Mouse (Mus musculus) hindbrain, embryonic 15.5 days (tissue): ENCODE data around the gene Ift122. TPM values are rescaled to one million over a fixed set of nuclear protein-coding genes. Genes with fewer than 3 reads are reported as not detected.
"Not testable (repeated sequence)": the region's sequence is repeated elsewhere in the genome, so short reads cannot be mapped to it uniquely, and the experiment has no call there.

Experiments used
- ATAC-seq: fragments of 200-750 bp; cut with Nextera tagmentation; 2 replicates; pipeline ENCODE4 v1.8.0; 2017; ENCODE audit warnings: low read depth, moderate number of reproducible peaks, moderate TSS enrichment; ENCODE audit not compliant: low FRiP score
- H3K27ac ChIP-seq: fragments of 300-500 bp; sonication (generic); replicated peaks from 2 replicates; pipeline ENCODE4 v1.5.1; 2015; ENCODE audit warnings: mild to moderate bottlenecking, inconsistent platforms
- H3K27me3 ChIP-seq: fragments of 300-500 bp; sonication (generic); 2 replicates; pipeline ENCODE4 v1.6.1; 2015; ENCODE audit warnings: control low read depth, inconsistent platforms
- H3K36me3 ChIP-seq: fragments of 300-500 bp; sonication (generic); 2 replicates; pipeline ENCODE4 v1.6.1; 2015; ENCODE audit warnings: control low read depth, inconsistent platforms
- H3K4me1 ChIP-seq: fragments of 300-500 bp; sonication (generic); replicated peaks from 2 replicates; pipeline ENCODE4 v1.6.1; 2015; ENCODE audit warnings: control low read depth, inconsistent platforms
- H3K4me2 ChIP-seq: fragments of 300-500 bp; sonication (generic); 2 replicates; pipeline ENCODE4 v1.6.1; 2015; ENCODE audit warnings: moderate library complexity, mild to moderate bottlenecking, inconsistent platforms
- H3K4me3 ChIP-seq: fragments of 300-500 bp; sonication (generic); 2 replicates; pipeline ENCODE4 v1.5.1; 2015; ENCODE audit warnings: mild to moderate bottlenecking, inconsistent platforms
- H3K9ac ChIP-seq: fragments of 300-500 bp; sonication (generic); 2 replicates; pipeline ENCODE4 v1.6.1; 2015; ENCODE audit warnings: inconsistent platforms
- H3K9me3 ChIP-seq: fragments of 300-500 bp; sonication (generic); 2 replicates; pipeline ENCODE4 v1.6.1; 2016; ENCODE audit warnings: control low read depth, inconsistent platforms
- WGBS: fragments of 180-500 bp; shearing (Covaris S2); methylation state at CpG from one replicate; pipeline ENCODE4 v1.1.7; 2015; 5-methylcytosine and 5-hydroxymethylcytosine counted together
- polyA plus RNA-seq: library from polyadenylated mRNA; unstranded; fragments of >200 nt; fragmentation: Nextera tagmentation; extraction: Ambion mirVana; gene quantifications from 2 replicates; pipeline ENCODE4 v1.2.1, GENCODE M21; 2015

The Ift122 gene
- polyA plus RNA-seq, 1 experiment from 2014 or later, result 31.5 TPM

GRCm38 (mm10) chr6:115852446-115853090 is 702 bp upstream of the Ift122 start:
- no peak for ATAC-seq
- Histone ChIP-seq H3K27me3 (no peaks in the 10 kb centered on the region), H3K4me3 (peak overlapping the region; percentile 80), H3K4me2 (peak overlapping the region; percentile 93), H3K36me3 (no peaks in the 10 kb centered on the region), H3K4me1 (peaks cover 18% of the 10 kb centered on the region), H3K27ac (peak overlapping the region; percentile 84), H3K9me3 (no peaks in the 10 kb centered on the region), H3K9ac (peak overlapping the region; percentile 63)
- 6% methylated on average over 20 of the region's 20 CpGs for WGBS

DNA sequence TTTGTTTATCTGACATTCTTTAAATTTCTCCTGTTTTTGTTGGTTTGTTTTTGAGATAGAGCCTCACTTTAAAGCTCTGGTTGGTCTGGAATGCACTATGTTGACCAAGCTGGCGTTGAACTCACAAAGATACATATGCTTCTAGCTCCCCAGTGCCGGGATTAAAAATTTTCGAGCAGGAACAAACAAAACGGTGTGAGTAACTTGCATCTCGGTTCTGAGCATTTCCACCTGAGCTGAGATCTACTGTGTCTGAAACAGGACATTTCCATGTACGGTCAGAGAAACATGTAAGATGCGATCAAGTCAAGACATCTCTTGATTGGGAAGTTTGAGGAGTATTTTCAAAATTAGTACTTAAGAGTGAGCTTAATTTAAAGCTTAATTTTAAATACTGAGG is 715 bp downstream of the Ift122 start:
- peak overlapping the region; percentile 93 for H3K4me2 ChIP-seq
- ATAC-seq, result no peak
- WGBS, result 46% methylated on average over 7 of the region's 7 CpGs

DNA sequence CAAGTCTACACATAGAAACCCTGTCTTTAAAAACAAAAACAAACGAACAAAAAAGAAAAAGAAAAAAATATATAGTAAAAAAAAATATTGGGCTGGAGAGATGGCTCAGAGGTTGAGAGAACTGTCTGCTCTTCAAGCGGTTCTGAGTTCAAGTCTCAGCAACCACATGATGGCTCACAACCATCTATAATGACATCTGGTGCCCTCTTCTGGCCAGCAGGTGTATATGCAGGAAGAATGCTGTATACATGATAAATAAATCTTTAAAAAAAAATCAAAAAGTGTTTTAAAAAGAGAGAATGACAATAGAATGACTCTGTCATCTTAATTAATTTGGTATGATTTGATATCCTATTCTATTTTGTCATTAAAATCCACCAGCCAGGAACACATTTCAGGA is 1.2 kb downstream of the Ift122 start:
- WGBS, result 70% methylated on average over 2 of the region's 2 CpGs
- H3K4me1 ChIP-seq, result peaks cover 18% of the 10 kb centered on the region
- no peak for ATAC-seq
- no peak overlapping the region for H3K9ac ChIP-seq
- no peak overlapping the region for H3K27ac ChIP-seq
- no peak overlapping the region for H3K4me2 ChIP-seq
- no peaks in the 10 kb centered on the region for H3K27me3 ChIP-seq
- H3K9me3 ChIP-seq, result no peaks in the 10 kb centered on the region
- H3K36me3 ChIP-seq, result no peaks in the 10 kb centered on the region
- no peak overlapping the region for H3K4me3 ChIP-seq

More for the DNA sequence above, 715 bp downstream of the Ift122 start:
- Histone ChIP-seq H3K27me3 (no peaks in the 10 kb centered on the region), H3K36me3 (no peaks in the 10 kb centered on the region), H3K4me3 (peak overlapping the region; percentile 80), H3K9me3 (no peaks in the 10 kb centered on the region), H3K4me1 (peaks cover 18% of the 10 kb centered on the region), H3K9ac (peak overlapping the region; percentile 58), H3K27ac (peak overlapping the region; percentile 84)

DNA sequence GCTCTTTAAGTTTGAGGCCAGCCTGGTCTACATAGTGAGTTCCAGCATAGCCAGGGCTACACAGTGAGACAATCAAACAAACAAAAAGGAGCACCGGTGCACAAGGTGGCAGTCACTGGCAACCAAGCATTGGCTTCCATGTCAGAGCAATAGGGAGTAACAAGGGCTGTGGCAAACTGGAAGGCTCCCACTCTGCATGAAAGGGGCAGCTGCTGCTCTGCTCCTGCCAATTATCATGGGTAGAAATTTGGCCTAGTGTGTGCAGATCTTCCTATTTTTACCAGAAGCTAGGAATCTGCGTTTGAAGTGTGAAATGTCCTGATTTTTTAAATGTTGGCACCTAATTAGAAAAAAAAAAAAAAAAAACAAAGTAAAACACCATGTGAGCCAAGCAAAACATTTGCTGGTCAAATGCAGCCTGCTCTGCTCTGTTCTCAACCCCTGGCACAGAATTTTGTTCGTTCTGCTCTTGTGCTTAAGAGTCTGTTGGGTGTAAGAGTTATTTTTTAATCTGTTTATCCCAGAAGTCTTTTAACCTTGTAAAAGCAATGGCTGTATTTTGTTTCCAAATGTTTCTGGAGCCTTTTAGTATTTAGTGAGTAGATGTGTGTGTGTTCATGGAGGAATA is 2.6 kb downstream of the Ift122 start:
- Histone ChIP-seq H3K27me3 (no peaks in the 10 kb centered on the region), H3K9me3 (no peaks in the 10 kb centered on the region)

DNA sequence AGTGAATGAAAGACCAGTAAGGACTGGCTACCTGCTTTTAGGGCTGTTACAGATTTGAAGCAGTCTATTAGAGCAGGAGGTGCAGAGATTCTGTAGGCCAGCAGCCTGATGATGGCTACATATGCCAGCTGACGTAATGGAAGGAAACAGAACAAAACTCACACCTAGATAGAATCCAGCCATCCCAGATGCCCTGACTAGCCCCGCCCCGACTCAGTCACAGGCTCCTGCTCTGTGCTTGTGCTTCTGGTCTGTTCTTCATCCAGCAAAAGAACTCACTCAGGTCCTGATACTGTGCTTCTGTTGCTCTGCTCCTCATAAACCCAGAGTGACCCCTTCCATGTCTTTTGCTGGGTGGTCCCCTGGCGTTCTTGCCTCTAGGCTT is 3.1 kb downstream of the Ift122 start:
- Histone ChIP-seq H3K4me2 (no peak overlapping the region), H3K27ac (no peak overlapping the region), H3K9ac (no peak overlapping the region), H3K4me3 (no peak overlapping the region), H3K27me3 (no peaks in the 10 kb centered on the region), H3K9me3 (no peaks in the 10 kb centered on the region), H3K36me3 (no peaks in the 10 kb centered on the region), H3K4me1 (peaks cover 18% of the 10 kb centered on the region)
- no peak for ATAC-seq
- 79% methylated on average over 4 of the region's 4 CpGs for WGBS

More for the DNA sequence above, 2.6 kb downstream of the Ift122 start:
- H3K27ac ChIP-seq, result no peak overlapping the region
- H3K9ac ChIP-seq, result no peak overlapping the region
- no peak overlapping the region for H3K4me2 ChIP-seq
- no peak for ATAC-seq
- WGBS, result 82% methylated on average over 3 of the region's 3 CpGs
- H3K4me3 ChIP-seq, result no peak overlapping the region
- peaks cover 18% of the 10 kb centered on the region for H3K4me1 ChIP-seq
- no peaks in the 10 kb centered on the region for H3K36me3 ChIP-seq

DNA sequence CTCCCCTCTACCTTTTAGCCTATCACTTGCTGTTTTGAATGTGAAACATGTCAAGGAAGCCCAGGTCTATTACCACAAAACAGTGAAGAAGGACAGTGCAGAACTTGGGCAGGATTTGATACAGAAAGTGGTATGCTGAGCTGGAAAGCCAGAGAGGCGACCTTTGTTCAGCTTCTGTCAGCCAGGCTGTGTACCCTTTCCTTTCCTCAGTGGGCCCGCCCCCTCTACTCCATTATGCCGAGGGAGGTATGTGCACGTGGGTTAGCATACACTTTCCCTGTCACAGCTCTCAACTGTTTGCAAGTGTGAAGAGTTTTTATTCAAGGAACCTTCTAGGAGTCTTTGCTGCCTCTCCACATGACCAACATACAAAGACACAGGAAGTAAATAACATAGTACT is 6.0 kb downstream of the Ift122 start:
- no peak overlapping the region for H3K4me2 ChIP-seq
- H3K4me3 ChIP-seq, result no peak overlapping the region
- no peak overlapping the region for H3K27ac ChIP-seq
- no peaks in the 10 kb centered on the region for H3K27me3 ChIP-seq
- no peaks in the 10 kb centered on the region for H3K4me1 ChIP-seq
- ATAC-seq, result no peak
- 0 out of 2 replicates have a peak, but pooled peaks cover 3% of the 10 kb centered on the region for H3K36me3 ChIP-seq
- no peak overlapping the region for H3K9ac ChIP-seq
- WGBS, result 68% methylated on average over 4 of the region's 4 CpGs
- no peaks in the 10 kb centered on the region for H3K9me3 ChIP-seq

DNA sequence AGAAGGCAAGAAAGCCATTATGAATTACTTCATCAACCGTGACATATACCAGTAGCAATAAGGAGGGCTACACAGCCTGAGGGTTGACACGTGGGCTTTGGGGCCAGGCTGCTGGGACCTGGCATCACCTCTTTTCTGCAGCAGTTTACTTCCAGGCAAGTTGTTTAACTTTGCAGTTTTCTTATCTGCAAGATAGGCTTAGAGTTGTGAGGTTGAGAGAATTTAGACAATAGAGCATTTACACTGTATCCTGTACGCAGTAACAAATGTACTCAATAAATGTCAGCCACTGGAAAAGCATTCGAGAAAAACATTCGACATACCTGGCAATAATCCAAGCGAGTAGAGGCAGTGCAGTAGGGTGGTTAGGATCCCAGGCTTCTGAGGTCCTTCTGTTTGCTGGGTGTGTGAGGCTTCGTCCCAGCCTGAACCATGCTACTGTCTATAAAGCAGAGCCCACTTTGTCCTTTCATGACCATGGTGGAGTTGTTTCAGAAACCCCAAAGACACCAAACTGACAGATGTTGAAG is 6.8 kb downstream of the Ift122 start:
- Histone ChIP-seq H3K9ac (no peak overlapping the region), H3K4me1 (no peaks in the 10 kb centered on the region), H3K27me3 (no peaks in the 10 kb centered on the region), H3K4me3 (no peak overlapping the region), H3K4me2 (no peak overlapping the region), H3K27ac (no peak overlapping the region), H3K9me3 (no peaks in the 10 kb centered on the region), H3K36me3 (0 out of 2 replicates have a peak, but pooled peaks cover 11% of the 10 kb centered on the region)
- WGBS, result 68% methylated on average over 7 of the region's 7 CpGs
- no peak for ATAC-seq

- 71% methylated on average over 7 of the region's 7 CpGs for WGBS
- H3K27ac ChIP-seq, result no peak overlapping the region
- no peak for ATAC-seq
- H3K9ac ChIP-seq, result no peak overlapping the region
- H3K4me3 ChIP-seq, result no peak overlapping the region
- H3K4me1 ChIP-seq, result no peaks in the 10 kb centered on the region
- H3K36me3 ChIP-seq, result 0 out of 2 replicates have a peak, but pooled peaks cover 11% of the 10 kb centered on the region
- H3K9me3 ChIP-seq, result no peaks in the 10 kb centered on the region
- no peak overlapping the region for H3K4me2 ChIP-seq
- H3K27me3 ChIP-seq, result no peaks in the 10 kb centered on the region
Measured at GRCm38 (mm10) chr6:115863340-115863841, 10.1 kb downstream of the Ift122 start.

DNA sequence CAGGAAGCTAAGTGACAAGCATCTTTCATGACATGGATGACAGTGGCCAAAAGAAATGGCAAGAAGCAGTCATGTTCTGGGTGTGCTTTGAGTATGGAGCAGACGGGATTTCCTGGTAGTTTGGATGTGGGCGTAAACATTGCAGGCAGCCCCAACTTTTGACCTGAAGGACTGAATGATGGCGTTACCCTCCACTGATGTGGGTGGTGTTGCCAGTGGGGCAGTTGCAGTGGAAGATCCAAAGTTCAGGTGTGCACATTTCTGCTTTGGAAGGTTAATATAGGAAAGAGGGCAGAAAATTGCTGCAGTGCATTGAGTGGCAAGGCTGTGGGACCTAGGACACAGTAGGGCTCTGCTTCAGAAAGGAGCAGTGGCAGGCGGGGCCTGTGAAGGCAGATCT is 12.0 kb downstream of the Ift122 start:
- WGBS, result 95% methylated on average over 4 of the region's 4 CpGs
- H3K4me1 ChIP-seq, result no peaks in the 10 kb centered on the region
- H3K4me2 ChIP-seq, result no peak overlapping the region
- H3K4me3 ChIP-seq, result no peak overlapping the region
- no peak overlapping the region for H3K9ac ChIP-seq
- no peaks in the 10 kb centered on the region for H3K9me3 ChIP-seq
- H3K27ac ChIP-seq, result no peak overlapping the region
- H3K27me3 ChIP-seq, result no peaks in the 10 kb centered on the region
- H3K36me3 ChIP-seq, result 0 out of 2 replicates have a peak, but pooled peaks cover 11% of the 10 kb centered on the region
- no peak for ATAC-seq

DNA sequence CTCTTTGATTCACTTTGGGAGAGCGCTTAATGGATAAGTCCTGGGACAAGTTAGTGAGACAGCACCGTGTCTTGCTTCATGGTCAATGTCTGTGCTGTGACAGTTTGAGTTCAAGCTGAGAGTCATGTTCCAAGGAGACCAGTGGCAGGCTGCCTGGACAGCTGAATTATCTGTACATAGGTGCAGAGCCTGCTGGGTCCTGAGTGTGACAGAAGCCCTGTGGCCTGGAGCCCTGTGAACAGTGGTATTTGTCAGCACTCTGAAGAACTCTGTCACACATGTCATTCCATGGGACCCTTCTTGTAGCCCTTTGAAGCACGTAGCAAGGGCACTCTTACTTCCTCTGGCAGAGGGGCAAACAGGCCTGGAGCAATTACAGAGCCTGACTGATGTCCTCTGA is 13.9 kb downstream of the Ift122 start:
- not testable (repeated sequence) for ATAC-seq, H3K4me1 ChIP-seq, H3K27me3 ChIP-seq, H3K4me3 ChIP-seq, H3K27ac ChIP-seq, H3K9me3 ChIP-seq, H3K9ac ChIP-seq, H3K4me2 ChIP-seq
- H3K36me3 ChIP-seq, result 0 out of 2 replicates have a peak, but pooled peaks cover 11% of the 10 kb centered on the region
- no CpG with 5 or more reads among the region's 3 CpGs for WGBS

GRCm38 (mm10) chr6:115871318-115871717 is 18.0 kb downstream of the Ift122 start:
- H3K27me3 ChIP-seq, H3K36me3 ChIP-seq, H3K4me2 ChIP-seq, ATAC-seq, H3K4me1 ChIP-seq, H3K4me3 ChIP-seq, H3K27ac ChIP-seq, H3K9ac ChIP-seq, H3K9me3 ChIP-seq: not testable (repeated sequence)
- no CpG with 5 or more reads among the region's 3 CpGs for WGBS

- no peaks in the 10 kb centered on the region for H3K27me3 ChIP-seq
- H3K27ac ChIP-seq, result no peak overlapping the region
- H3K9me3 ChIP-seq, result no peaks in the 10 kb centered on the region
- H3K4me3 ChIP-seq, result no peak overlapping the region
- H3K9ac ChIP-seq, result no peak overlapping the region
- 91% methylated on average over 2 of the region's 2 CpGs for WGBS
- no peaks in the 10 kb centered on the region for H3K4me1 ChIP-seq
- no peak overlapping the region for H3K4me2 ChIP-seq
- no peak for ATAC-seq
- peaks cover 10% of the 10 kb centered on the region for H3K36me3 ChIP-seq
Measured at GRCm38 (mm10) chr6:115877239-115877638, 24.0 kb downstream of the Ift122 start.
